Mouse (Mus musculus) ES-E14 (cell line): ENCODE data around the gene Unc5c. TPM values are rescaled to one million over a fixed set of nuclear protein-coding genes. Genes with fewer than 3 reads are reported as not detected.

Source experiments
- DNase-seq: peaks from one replicate; pipeline ENCODE4 v3.0.0-alpha.2; 2013; ENCODE audit warnings: low read depth, low spot score
- H3K27ac ChIP-seq: 2 replicates; pipeline ENCODE4 v1.5.1; 2012; ENCODE audit warnings: low read depth, mild to moderate bottlenecking, low read length, moderate library complexity, mixed read lengths; ENCODE audit not compliant: poor library complexity, insufficient read depth, severe bottlenecking
- H3K36me3 ChIP-seq: 2 replicates; pipeline ENCODE4 v1.6.1; 2012; ENCODE audit warnings: mild to moderate bottlenecking, low read length, moderate library complexity, mixed read lengths; ENCODE audit not compliant: control insufficient read depth, poor library complexity, insufficient read depth, severe bottlenecking
- H3K4me1 ChIP-seq, 2 experiments: fragments of 150-350 bp in 1 of 2; sonication (generic) in 1 of 2; 2 replicates each; pipeline ENCODE4 v1.6.1; 2012; ENCODE audit warnings: low read length in 2 of 2, mild to moderate bottlenecking in 1 of 2, mixed read lengths in 1 of 2; ENCODE audit not compliant: control insufficient read depth in 2 of 2, insufficient read depth in 2 of 2, poor library complexity in 1 of 2
- H3K4me3 ChIP-seq, 2 experiments: fragments of 150-350 bp in 1 of 2; sonication (generic) in 1 of 2; 2 replicates each; pipeline ENCODE4 v1.5.1; 2012; ENCODE audit warnings: low read length in 2 of 2, low read depth in 1 of 2, mild to moderate bottlenecking in 1 of 2, mixed read lengths in 1 of 2; ENCODE audit not compliant: insufficient read depth in 1 of 2, poor library complexity in 1 of 2, severe bottlenecking in 1 of 2
- H3K9ac ChIP-seq: 2 replicates; pipeline ENCODE4 v1.6.1; 2012; ENCODE audit warnings: low read depth, mild to moderate bottlenecking, low read length, mixed read lengths; ENCODE audit not compliant: poor library complexity, insufficient read depth, severe bottlenecking
- H3K9me3 ChIP-seq: fragments of 150-350 bp; sonication (generic); 2 replicates; pipeline ENCODE4 v1.6.1; 2012; ENCODE audit warnings: low read depth, mild to moderate bottlenecking, low read length; ENCODE audit not compliant: control insufficient read depth, insufficient read depth
- CHD2 ChIP-seq: IDR thresholded peaks from 2 replicates; pipeline ENCODE4 v1.6.1; 2014; ENCODE audit warnings: mild to moderate bottlenecking, low read depth, low read length, inconsistent platforms
- HCFC1 ChIP-seq: IDR thresholded peaks from 2 replicates; pipeline ENCODE4 v1.6.1; 2012; ENCODE audit warnings: low read length, inconsistent platforms, borderline replicate concordance; ENCODE audit not compliant: insufficient read depth
- MAFK ChIP-seq: IDR thresholded peaks from 2 replicates; pipeline ENCODE4 v1.6.1; 2014; ENCODE audit warnings: mild to moderate bottlenecking, low read depth, low read length, inconsistent platforms; ENCODE audit not compliant: insufficient read depth
- ZC3H11A ChIP-seq: IDR thresholded peaks from 2 replicates; pipeline ENCODE4 v1.6.1; 2012; ENCODE audit warnings: low read depth, mild to moderate bottlenecking, inconsistent platforms, low read length, borderline replicate concordance
- ZNF384 ChIP-seq: IDR thresholded peaks from 2 replicates; pipeline ENCODE4 v1.6.1; 2012; ENCODE audit warnings: low read depth, low read length, inconsistent platforms
- in situ Hi-C, 2 experiments: fragments of 600-800 bp; cut with MboI; formaldehyde crosslinking; loops; one replicate each; pipeline ENCODE4 v1.15.1; 2025; ENCODE audit warnings: low sequenced_read_pairs in 2 of 2, inconsistent platforms in 1 of 2; ENCODE audit not compliant: unreplicated experiment in 2 of 2
- total RNA-seq: library from RNA; depleted of rRNA; stranded (reverse); fragments of 300-350 nt; gene quantifications from 2 replicates; pipeline ENCODE4 v1.2.3, GENCODE M21; 2012

The Unc5c gene
- total RNA-seq, 1 experiment, result 0.67 TPM

DNA sequence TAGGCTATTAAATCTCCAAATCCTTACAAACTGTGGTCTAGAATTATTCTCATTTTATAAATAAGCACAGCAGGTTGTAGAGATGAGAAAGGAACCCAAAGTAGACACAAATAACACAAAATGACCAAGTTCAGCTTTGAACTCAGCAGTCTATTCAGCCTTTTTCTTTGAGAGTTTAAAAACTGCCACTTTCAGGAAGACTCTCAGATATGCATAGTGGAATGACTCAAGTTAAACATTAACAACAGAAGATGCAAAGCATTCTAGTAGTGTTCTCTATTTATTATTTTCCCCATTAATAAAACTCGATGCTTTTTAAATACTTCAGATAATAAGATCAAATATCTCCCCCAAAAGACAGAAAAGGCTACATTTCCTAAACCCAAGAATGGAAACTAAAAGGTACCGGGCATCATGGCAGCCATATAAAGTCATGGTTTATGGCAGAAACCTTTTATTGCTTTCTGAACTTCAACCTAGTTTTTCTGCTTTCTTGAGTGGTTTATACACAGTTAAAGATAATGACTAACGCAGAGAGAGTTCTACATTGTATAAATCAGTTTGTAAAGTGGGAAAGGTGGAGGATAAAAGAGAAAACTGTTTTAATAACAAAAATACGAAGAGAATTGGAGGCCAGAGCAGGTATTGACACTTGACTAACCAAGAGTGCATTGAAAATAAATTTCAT is 283.8 kb downstream of the Unc5c start:
- TF ChIP-seq ZC3H11A (no peak), MAFK (no peak)
- Histone ChIP-seq H3K36me3 (no peaks in the 10 kb centered on the region), H3K27ac (no peak overlapping the region), H3K4me3 (no peak overlapping the region), H3K4me1 (no peaks in the 10 kb centered on the region), H3K9me3 (no peaks in the 10 kb centered on the region), H3K9ac (no peak overlapping the region)
- in situ Hi-C loops, result no loop called here
- no peak for DNase-seq

DNA sequence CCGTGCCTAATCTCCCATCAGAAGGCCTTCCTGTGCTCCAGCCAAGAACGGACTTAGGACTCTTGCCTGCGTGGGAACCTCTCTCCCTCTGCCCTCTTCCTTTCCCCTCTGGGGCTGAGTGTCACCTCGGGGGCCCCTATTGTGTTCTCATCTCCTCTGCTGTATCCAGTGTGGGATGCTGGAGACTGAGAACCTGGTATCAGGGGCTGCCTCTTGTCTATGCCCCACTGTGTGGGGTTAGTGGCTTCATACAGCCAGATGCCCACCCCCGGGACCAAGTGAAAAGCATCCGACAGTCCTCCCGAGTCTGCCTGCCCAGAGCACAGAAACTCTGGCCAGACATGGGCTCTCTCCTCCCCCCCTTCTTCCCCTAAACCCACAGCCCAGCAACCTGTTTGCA is 287.2 kb downstream of the Unc5c start:
- in situ Hi-C loops, result no loop called here
- no peak overlapping the region for H3K27ac ChIP-seq

DNA sequence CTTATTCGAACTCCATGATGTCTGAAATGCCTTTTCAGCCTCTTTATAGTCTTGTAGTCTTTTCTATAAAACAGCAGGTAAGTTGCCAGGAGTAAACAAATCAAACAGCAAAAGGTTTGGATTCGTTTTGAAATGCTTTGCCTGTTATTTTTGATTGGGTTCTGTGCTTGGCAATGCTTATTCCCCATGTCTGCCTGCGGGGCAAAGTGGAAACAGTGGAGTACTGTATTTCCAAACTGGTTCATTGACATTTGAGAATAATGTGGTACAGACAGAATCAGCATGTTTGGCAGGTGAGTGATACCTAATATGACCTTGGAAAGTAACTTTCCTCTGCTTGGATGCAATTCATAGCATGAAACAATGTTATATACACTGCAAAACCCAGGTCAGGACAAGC is 292.2 kb downstream of the Unc5c start:
- TF ChIP-seq CHD2 (no peak), MAFK (no peak), ZC3H11A (no peak), HCFC1 (no peak), ZNF384 (no peak)
- H3K4me1 ChIP-seq, result no peaks in the 10 kb centered on the region
- in situ Hi-C loops, result no loop called here
- no peak overlapping the region for H3K9ac ChIP-seq
- DNase-seq, result no peak
- no peak overlapping the region for H3K27ac ChIP-seq
- no peaks in the 10 kb centered on the region for H3K36me3 ChIP-seq
- no peaks in the 10 kb centered on the region for H3K9me3 ChIP-seq
- no peak overlapping the region for H3K4me3 ChIP-seq

More for the DNA sequence above, 287.2 kb downstream of the Unc5c start:
- no peaks in the 10 kb centered on the region for H3K9me3 ChIP-seq
- no peak for DNase-seq
- no peaks in the 10 kb centered on the region for H3K36me3 ChIP-seq
- TF ChIP-seq ZC3H11A (no peak), HCFC1 (no peak), ZNF384 (no peak), CHD2 (no peak), MAFK (no peak)
- no peak overlapping the region for H3K4me3 ChIP-seq
- no peak overlapping the region for H3K9ac ChIP-seq
- H3K4me1 ChIP-seq, result no peaks in the 10 kb centered on the region

DNA sequence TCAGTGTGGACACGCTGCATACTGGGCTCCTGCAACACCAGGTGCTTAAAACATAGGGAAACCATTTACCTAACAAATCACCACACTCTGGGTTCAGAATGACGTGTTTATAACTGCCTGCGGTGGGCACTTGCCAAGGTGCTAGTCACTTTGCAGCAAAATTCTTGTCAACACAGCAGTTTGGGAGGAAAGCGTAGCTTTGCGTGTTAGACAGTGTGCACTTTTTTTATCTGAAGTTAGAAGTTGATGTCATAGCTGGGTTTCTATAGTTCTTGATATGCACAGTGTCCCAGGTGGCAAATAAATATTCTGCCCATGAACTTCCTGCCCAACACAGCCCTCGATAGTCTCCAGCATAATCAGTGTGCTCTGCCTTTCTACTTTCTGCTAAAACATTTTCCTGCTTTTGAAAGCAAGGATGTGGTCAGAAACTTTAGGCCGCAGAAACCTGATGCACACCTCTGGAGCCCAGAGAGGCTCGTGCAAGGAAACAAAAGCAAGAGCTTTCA is 313.4 kb downstream of the Unc5c start:
- no peaks in the 10 kb centered on the region for H3K36me3 ChIP-seq
- no peak overlapping the region for H3K9ac ChIP-seq
- TF ChIP-seq ZC3H11A (no peak), MAFK (no peak), CHD2 (no peak), HCFC1 (no peak), ZNF384 (no peak)
- DNase-seq, result no peak
- no peaks in the 10 kb centered on the region; a peak in 1 of 4 replicates for H3K4me1 ChIP-seq
- no peaks in the 10 kb centered on the region for H3K9me3 ChIP-seq
- no peak overlapping the region for H3K4me3 ChIP-seq
- no peak overlapping the region for H3K27ac ChIP-seq
- in situ Hi-C loops, result no loop called here

DNA sequence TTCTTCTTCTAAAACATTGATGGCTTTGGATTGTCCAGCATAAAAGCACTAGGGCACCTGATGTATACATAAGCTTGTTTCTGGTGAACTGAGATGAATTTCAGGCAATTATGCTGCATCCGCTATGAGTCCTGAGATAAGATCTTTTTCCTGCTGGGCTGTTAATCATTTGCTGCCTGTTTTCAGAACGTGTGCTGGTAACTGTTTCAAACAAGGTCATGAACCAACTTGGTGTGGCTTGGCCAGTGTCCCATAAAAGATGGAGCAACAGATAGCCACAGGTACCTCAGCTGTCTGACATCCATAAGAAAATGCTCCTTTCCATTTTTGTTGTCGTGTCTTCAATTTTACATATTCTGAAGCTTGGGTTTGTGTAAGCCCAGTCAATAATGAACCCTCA is 314.2 kb downstream of the Unc5c start:
- no peaks in the 10 kb centered on the region for H3K9me3 ChIP-seq
- in situ Hi-C loops, result no loop called here
- no peaks in the 10 kb centered on the region; a peak in 1 of 4 replicates for H3K4me1 ChIP-seq

More for the DNA sequence above, 314.2 kb downstream of the Unc5c start:
- H3K9ac ChIP-seq, result no peak overlapping the region
- no peaks in the 10 kb centered on the region for H3K36me3 ChIP-seq
- TF ChIP-seq ZC3H11A (no peak), CHD2 (no peak)
- H3K27ac ChIP-seq, result no peak overlapping the region
- no peak for DNase-seq
- no peak overlapping the region for H3K4me3 ChIP-seq
